ENCODE assay signal across 17 mouse cellular contexts in genomic region chr1:83752976-83753375, GRCm38 (mm10).
"Had no signal": no experiment of that assay in that cellular context is flagged by ENCODE, and none has a peak within 500 bp of the region (broad histone marks: within the 10 kb centered on the region; RNA-seq: fewer than 3 reads in every experiment).

No protein-coding gene starts in this region.

- H3K4me1 ChIP-seq: limb, embryonic 15.5 days; liver, embryonic 12.5 days; lung, embryonic 15.5 days; megakaryocyte, embryonic 14.5 days; neural tube, embryonic 12.5 days had no signal

- H3K36me3 ChIP-seq: limb, embryonic 15.5 days; liver, embryonic 12.5 days; lung, embryonic 15.5 days; neural tube, embryonic 12.5 days had no signal

- H3K9ac ChIP-seq: limb, embryonic 15.5 days; liver, embryonic 12.5 days; lung, embryonic 15.5 days; neural tube, embryonic 12.5 days had no signal

- H3K4me3 ChIP-seq: limb, embryonic 15.5 days; liver, embryonic 12.5 days; lung, embryonic 15.5 days; megakaryocyte, embryonic 14.5 days; neural tube, embryonic 12.5 days had no signal

- H3K27me3 ChIP-seq: limb, embryonic 15.5 days; liver, embryonic 12.5 days; lung, embryonic 15.5 days; megakaryocyte, embryonic 14.5 days; neural tube, embryonic 12.5 days had no signal

- H3K4me2 ChIP-seq: limb, embryonic 15.5 days; liver, embryonic 12.5 days; lung, embryonic 15.5 days; neural tube, embryonic 12.5 days had no signal

- DNase-seq: kidney, adult 9 months; kidney, postnatal 36 days; layer of hippocampus, adult 9-11 months; layer of hippocampus, postnatal 36 days; lung, postnatal 14 days; right cerebral cortex, adult 18-20 months; right cerebral cortex, postnatal 25 days; thymus, postnatal 14 days had no signal

- H3K9me3 ChIP-seq: limb, embryonic 15.5 days; liver, embryonic 12.5 days; lung, embryonic 15.5 days; megakaryocyte, embryonic 14.5 days; neural tube, embryonic 12.5 days had no signal

- H3K27ac ChIP-seq: kidney, postnatal 0 days; limb, embryonic 15.5 days; liver, embryonic 12.5 days; lung, embryonic 15.5 days; macrophage; neural tube, embryonic 12.5 days; stomach, postnatal 0 days had no signal

- ATAC-seq: intestine, postnatal 0 days; liver, embryonic 12.5 days had no signal
